Mouse (Mus musculus) right cerebral cortex, adult 18-20 months (tissue): Measurements from ENCODE around the gene Rab15.
"Not testable (repeated sequence)": the region's sequence is repeated elsewhere in the genome, so short reads cannot be mapped to it uniquely, and the experiment has no call there.

Experiments used
- DNase-seq: peaks from one replicate; pipeline ENCODE4 v3.0.0; 2022; ENCODE audit warnings: mixed read lengths

Rab15 gene

DNA sequence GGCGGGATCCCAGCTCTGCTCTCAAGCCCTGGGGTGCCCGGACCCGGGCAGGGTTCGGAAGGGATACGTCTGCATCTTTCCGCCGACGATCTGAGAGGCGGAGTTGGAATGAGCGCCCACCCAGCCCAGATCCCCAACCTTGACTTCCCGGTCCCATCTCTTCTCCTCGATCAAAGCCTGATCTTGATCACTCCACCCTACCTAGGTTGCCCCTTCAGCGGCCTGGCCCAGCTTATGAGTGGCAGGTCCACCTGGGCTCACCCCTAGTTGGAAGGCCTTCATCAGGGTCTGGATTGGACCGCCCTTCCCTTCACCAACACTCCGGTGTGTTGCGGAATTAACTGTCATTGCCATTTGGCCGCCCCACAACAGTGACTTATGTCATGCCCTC is at the start of gene Rab15:
Rab15 (minus strand) TSS at position 258 of the 391 bp plus-strand sequence.
- no peak for DNase-seq

DNA sequence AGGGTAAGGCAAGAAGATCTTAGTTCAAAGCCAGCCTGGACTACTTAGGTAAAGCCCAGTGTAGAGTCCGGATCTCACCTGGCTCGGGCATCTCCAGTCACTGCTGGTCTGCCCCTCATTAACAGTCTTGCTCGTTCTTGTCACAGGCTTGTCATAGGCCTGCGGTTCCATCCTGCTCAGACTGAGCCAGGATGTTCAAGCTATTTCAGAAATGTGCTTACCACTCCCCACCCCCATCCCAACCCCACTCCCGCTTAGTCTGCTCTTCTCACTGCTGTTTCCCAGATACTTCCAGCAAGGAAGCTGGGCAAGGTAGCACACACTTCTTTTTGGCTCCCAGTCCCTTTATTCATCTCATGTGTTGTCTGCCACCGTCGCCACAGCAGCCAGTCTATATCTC is 46.9 kb upstream of the Rab15 start:
- DNase-seq: no peak

- DNase-seq: no peak
Observed at GRCm38 (mm10) chr12:76868463-76869198, 45.9 kb upstream of the Rab15 start.

GRCm38 (mm10) chr12:76867586-76868280 is 45.0 kb upstream of the Rab15 start:
- peak; percentile 74 for DNase-seq

DNA sequence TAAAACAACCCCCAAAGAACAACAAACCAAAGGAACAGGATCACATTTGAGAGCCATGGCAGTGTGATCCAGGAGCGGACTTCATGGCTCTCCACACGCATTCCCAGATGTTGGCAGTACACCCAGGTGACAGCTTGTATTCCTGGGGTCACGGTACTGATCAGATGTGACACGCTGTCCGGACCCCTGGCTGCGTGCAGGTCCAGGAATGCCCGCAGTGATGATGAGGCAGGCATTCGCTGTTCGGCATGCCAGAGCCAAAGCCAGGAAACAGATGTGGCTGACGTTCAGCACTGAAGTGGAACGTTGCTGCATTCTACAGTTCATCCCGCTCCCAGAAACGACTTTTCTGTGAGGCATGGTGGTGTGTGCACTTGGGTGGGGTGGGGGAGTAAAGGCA is 42.6 kb upstream of the Rab15 start:
- DNase-seq: no peak

GRCm38 (mm10) chr12:76863651-76864050 is 40.9 kb upstream of the Rab15 start:
- DNase-seq: peak; percentile 60

- not testable (repeated sequence) for DNase-seq
Observed at GRCm38 (mm10) chr12:76858788-76859187, 36.1 kb upstream of the Rab15 start.

- no peak for DNase-seq
Observed at GRCm38 (mm10) chr12:76857087-76857486, 34.4 kb upstream of the Rab15 start.

DNA sequence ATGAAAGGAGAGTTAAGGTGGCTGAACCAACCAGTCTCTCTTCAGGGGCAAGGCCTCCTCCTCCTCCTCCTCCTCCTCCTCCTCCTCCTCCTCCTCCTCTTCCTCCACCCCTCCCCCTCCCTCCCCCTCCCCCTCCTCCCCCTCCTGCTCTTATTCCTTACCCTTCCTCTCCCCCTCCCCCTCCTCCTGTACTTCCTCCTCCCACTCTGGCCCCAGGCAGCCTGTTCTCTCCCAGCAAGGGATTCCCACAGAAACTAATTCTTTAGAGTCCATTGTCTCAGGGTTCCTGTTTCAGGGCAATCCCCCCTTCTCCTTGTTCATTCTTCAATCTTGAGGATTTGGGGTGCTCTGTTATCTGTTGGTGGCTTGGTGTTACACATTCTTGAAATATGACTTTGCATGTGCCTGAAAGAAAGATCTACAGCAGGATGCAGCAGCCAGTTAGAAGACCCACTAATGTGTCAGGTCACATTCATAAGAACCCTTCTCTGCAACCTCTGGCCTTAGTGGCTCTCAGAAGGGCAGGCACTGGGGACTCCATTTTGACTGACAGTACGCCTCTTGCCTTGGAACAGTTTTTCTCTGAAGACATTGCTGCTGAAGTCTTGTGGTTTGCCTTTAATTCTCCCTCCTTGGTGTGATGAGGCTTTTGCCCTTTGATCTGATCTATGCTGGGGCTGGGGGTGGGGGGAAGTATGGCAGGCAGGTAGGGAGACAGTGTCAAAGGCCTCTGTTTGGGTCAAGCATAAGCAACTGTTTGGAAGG is 30.9 kb upstream of the Rab15 start:
- DNase-seq: no peak

GRCm38 (mm10) chr12:76852419-76852818 is 29.7 kb upstream of the Rab15 start:
- DNase-seq: no peak

- no peak for DNase-seq
Observed at GRCm38 (mm10) chr12:76844346-76845061, 21.8 kb upstream of the Rab15 start.

GRCm38 (mm10) chr12:76840081-76840480 is 17.4 kb upstream of the Rab15 start:
- no peak for DNase-seq

- no peak for DNase-seq
Observed at GRCm38 (mm10) chr12:76839298-76839697, 16.6 kb upstream of the Rab15 start.

GRCm38 (mm10) chr12:76837844-76838650 is 15.3 kb upstream of the Rab15 start:
- no peak for DNase-seq

DNA sequence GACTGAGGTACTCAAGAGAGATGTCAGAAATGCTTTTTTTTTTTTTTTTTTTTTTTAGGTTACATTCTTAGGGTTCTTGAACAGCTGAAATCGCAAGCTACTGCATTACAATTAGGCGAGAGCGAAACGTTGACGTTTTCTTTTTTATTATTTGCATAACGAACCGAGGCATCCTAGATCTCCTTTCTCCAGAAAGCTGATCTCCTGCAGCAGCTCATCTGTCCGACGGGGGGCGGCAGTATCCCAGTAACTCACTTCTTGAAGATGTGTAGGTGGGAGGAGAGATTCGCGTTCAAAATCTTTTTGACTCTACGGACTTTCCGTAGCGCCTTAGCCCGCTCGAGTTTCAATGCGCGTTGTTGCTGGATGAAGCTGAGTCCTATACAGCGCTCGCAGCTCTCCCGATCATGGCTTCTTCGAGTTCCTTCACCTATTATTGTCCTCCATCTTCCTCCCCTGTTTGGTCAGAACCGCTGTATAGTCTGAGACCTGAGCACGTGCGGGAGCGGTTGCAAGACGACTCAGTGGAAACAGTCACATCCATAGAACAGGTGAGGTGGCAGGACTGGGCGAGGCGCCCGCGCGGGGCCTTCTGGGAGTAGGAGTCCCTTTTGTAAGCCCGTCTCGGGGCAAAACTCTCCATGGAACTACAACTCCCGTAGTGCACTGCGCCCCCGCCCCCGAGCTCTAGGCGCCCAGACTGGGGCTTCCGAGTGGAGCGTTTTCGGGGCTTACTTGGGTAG is 14.6 kb upstream of the Rab15 start:
- peak; percentile 99 for DNase-seq

DNA sequence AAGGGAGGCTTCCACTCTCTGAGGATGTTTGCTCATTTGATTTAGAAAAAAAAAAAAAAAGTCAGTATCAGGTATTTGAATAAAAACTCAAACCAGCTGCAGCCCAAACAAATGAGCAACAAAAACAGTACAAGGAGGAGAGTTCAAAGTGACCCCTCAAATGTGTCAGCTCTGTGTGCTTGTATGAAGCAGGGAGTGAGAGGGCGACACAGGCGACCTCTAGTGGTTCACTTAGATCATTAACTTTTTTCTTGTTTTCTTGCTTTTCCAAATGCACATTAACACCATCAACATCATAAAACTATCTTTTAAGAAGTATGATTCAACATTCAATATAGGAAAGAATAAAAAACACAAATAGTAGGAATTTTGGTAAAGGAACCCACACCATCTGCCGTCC is 10.0 kb upstream of the Rab15 start:
- DNase-seq: no peak

DNA sequence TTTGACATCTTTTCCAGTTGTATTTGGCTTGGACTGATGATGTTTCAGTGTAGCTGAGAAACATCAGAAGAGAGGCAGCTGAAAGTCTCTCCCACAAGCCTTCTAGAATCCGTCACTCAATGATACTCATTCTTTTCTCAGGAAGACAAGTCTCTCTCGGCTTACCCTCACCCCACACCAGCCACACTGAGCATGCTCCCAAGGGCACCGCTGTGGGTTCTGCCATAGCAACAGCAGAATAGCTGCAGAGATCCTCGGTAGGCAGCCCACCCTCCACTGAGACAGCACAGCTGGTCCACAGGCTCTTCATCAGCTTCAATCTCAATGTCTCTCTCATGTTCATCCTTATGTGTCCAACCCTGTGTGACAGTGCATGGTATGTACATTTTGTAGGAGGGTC is 2.6 kb upstream of the Rab15 start:
- DNase-seq: no peak

- peak; percentile 60 for DNase-seq
Observed at GRCm38 (mm10) chr12:76822002-76822650, 582 bp downstream of the Rab15 start.

DNA sequence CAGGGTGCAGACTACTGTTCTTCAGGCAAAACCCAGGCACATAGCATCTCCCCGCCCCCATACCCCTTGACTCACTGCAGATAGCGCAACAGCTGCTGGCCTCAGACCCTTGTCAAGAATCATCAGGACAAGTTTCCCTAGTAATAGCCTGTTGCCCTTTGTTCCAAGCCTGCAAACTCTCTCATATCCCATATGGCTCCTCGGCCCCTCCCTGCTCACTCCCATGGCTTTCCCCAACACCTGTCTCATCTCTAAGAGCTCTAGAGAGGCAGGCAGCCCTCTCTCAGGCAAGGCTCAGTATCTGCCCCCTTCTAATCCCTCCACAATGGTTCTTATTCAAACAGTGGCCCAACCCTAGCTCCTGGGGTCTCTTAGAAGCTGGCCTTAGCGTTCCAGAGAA is 2.1 kb downstream of the Rab15 start:
- no peak for DNase-seq

DNA sequence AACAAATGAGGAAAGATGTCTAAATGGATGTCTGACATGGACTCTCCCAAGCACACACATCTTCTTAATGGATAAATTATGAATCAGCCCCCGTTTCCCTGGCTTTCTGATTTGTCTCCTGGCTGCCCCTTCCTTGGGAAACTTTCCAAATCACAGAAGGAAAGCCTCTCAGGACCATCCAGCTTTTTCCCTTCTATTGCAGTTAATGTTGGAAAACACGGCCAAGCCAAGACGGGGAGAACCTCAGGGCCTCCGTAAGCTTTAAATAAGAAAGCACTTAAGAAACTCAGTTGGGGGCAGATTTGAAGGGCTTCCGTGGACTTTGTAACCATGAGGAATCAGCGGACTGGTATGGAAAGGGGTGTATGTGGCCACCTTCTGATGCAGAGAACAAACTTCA is 2.9 kb downstream of the Rab15 start:
- no peak for DNase-seq

DNA sequence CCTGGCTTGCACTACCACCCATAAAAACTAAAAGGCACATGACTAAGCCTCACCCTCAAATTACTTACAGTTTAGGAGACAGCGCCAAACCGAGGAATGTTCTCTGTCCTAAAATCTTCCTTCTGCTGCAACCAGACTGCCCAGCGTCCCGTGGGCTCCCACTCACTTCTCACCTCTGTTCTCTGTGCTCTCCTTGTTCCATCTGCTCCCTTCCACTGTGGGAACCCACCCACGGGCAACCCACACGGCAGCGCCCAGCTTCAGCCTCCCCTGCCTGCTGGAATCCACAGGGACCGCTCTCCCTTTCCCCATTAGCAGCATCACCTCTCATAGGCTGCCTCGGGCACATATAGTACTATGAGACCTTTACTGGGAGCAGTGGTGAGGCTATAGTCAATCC is 3.8 kb downstream of the Rab15 start:
- DNase-seq: peak; percentile 92
